Mouse (Mus musculus): ENCODE measurements around the gene Kirrel. TPM values are rescaled to one million over a fixed set of nuclear protein-coding genes. Genes with fewer than 3 reads are reported as not detected.

Gene Kirrel
- polyA plus RNA-seq, 1 experiment from 2014 or later, result 4.9 TPM

GRCm38 (mm10) chr3:87087146-87087545, 87.4 kb downstream of the Kirrel start:
- ATAC-seq (ENCODE audit: low read depth), result peak; percentile 26; the same call in 1 of the 2 replicates
- no peaks in the 10 kb centered on the region for H3K27me3 ChIP-seq (ENCODE audit: control insufficient read depth, insufficient read depth, low read length)
- H3K4me2 ChIP-seq (ENCODE audit: low read depth, low read length), result no peak overlapping the region
- 30% methylated on average over 7 of the region's 7 CpGs for WGBS
- H3K36me3 ChIP-seq (ENCODE audit: control insufficient read depth, insufficient read depth, low read length), result peaks cover 28% of the 10 kb centered on the region; the same call in 1 of the 2 replicates
- no peak overlapping the region for H3K4me3 ChIP-seq (ENCODE audit: low read depth, low read length)
- no peak overlapping the region for H3K27ac ChIP-seq (ENCODE audit: low read depth, low read length)
- no peak overlapping the region for H3K9ac ChIP-seq (replicated peaks; ENCODE audit: low read depth, low read length)
- no peaks in the 10 kb centered on the region for H3K9me3 ChIP-seq (ENCODE audit: control insufficient read depth, low read length)
- no peaks in the 10 kb centered on the region for H3K4me1 ChIP-seq (ENCODE audit: control insufficient read depth, insufficient read depth, low read length)

DNA sequence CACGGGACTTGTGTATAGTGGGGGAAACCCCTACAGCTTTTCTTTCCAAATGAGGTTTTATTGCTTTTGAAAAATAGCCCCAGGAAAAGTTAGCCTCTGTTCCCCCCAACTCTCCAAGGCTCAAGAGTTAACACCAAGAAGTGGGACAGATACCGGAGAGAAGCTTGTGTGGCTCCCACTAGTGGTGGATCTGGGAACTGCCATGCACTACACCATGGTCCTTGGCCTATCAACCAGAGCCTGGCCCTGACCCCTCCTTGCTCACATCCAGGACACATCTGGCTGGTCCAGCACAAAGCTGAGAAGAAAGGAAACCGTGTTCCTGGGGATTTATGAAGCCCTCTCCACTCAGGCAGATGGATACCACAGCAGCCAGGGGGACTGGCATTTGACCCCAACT, 92.3 kb downstream of the Kirrel start:
- Histone ChIP-seq H3K4me2 (ENCODE audit: low read depth, low read length) (no peak overlapping the region), H3K9me3 (ENCODE audit: control insufficient read depth, low read length) (no peaks in the 10 kb centered on the region), H3K36me3 (ENCODE audit: control insufficient read depth, insufficient read depth, low read length) (peaks cover 23% of the 10 kb centered on the region; the same call in 1 of the 2 replicates), H3K4me3 (ENCODE audit: low read depth, low read length) (no peak overlapping the region), H3K9ac (replicated peaks; ENCODE audit: low read depth, low read length) (no peak overlapping the region), H3K27me3 (ENCODE audit: control insufficient read depth, insufficient read depth, low read length) (no peaks in the 10 kb centered on the region), H3K4me1 (ENCODE audit: control insufficient read depth, insufficient read depth, low read length) (no peaks in the 10 kb centered on the region), H3K27ac (ENCODE audit: low read depth, low read length) (no peak overlapping the region)
- ATAC-seq (ENCODE audit: low read depth), result no peak
- 77% methylated on average over 3 of the region's 3 CpGs for WGBS

GRCm38 (mm10) chr3:87079751-87080150, 94.8 kb downstream of the Kirrel start:
- H3K27me3 ChIP-seq (ENCODE audit: control insufficient read depth, insufficient read depth, low read length), result no peaks in the 10 kb centered on the region
- no peak overlapping the region for H3K9ac ChIP-seq (replicated peaks; ENCODE audit: low read depth, low read length)
- H3K27ac ChIP-seq (ENCODE audit: low read depth, low read length), result no peak overlapping the region
- no peak overlapping the region for H3K4me2 ChIP-seq (ENCODE audit: low read depth, low read length)
- peaks cover 14% of the 10 kb centered on the region; the same call in 1 of the 2 replicates for H3K36me3 ChIP-seq (ENCODE audit: control insufficient read depth, insufficient read depth, low read length)
- H3K4me1 ChIP-seq (ENCODE audit: control insufficient read depth, insufficient read depth, low read length), result no peaks in the 10 kb centered on the region
- H3K4me3 ChIP-seq (ENCODE audit: low read depth, low read length), result no peak overlapping the region
- ATAC-seq (ENCODE audit: low read depth), result no peak
- whole genome bisulfite sequencing, result 95% methylated on average over 4 of the region's 4 CpGs
- no peaks in the 10 kb centered on the region for H3K9me3 ChIP-seq (ENCODE audit: control insufficient read depth, low read length)

DNA sequence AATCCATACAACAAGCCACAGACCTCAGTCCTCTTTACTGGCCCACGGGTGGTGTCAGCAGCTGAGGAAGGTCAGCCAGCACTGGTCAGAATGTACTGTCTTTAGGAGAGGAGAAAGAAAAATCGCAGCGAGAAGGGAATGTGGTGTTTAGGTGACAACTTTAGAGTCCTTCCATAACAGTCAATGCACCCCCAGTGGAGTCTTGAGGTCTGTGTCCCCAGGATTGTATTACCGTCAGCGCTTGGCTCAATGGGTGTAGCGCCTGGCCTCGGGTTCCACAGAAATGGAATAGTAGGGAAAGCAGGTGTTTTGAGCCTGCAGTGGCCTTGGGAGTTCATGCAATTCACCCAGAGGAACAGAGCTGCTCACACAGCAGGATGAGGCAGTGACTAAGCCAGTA, 95.2 kb downstream of the Kirrel start:
- 90% methylated on average over 7 of the region's 7 CpGs for WGBS
- no peak for ATAC-seq (ENCODE audit: low read depth)
- H3K9me3 ChIP-seq (ENCODE audit: control insufficient read depth, low read length), result no peaks in the 10 kb centered on the region
- no peak overlapping the region for H3K4me2 ChIP-seq (ENCODE audit: low read depth, low read length)
- H3K27ac ChIP-seq (ENCODE audit: low read depth, low read length), result no peak overlapping the region
- no peaks in the 10 kb centered on the region for H3K4me1 ChIP-seq (ENCODE audit: control insufficient read depth, insufficient read depth, low read length)
- no peak overlapping the region for H3K9ac ChIP-seq (replicated peaks; ENCODE audit: low read depth, low read length)
- no peak overlapping the region for H3K4me3 ChIP-seq (ENCODE audit: low read depth, low read length)
- peaks cover 10% of the 10 kb centered on the region; the same call in 1 of the 2 replicates for H3K36me3 ChIP-seq (ENCODE audit: control insufficient read depth, insufficient read depth, low read length)
- no peaks in the 10 kb centered on the region for H3K27me3 ChIP-seq (ENCODE audit: control insufficient read depth, insufficient read depth, low read length)

DNA sequence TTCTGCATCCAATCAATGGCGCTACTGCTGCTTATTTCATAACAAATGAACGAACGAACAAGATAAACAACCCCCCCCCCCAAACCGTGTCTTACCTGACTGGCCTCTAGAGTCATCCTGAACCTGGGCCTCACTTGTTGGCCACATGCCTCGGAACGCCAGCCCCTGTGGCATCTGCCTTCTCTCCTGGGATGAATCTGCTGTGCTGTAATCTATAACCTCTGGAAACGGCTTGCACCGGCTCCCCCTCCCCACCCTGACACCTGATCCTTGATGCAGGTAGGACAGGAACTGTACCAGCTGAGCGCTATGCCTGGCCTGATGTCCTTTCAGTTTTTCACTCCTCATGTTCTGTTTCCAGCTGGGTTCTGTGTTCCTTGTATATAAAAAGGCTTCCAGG, 96.9 kb downstream of the Kirrel start:
- H3K9me3 ChIP-seq (ENCODE audit: control insufficient read depth, low read length), result no peaks in the 10 kb centered on the region
- H3K4me2 ChIP-seq (ENCODE audit: low read depth, low read length), result no peak overlapping the region
- no peak overlapping the region for H3K4me3 ChIP-seq (ENCODE audit: low read depth, low read length)
- no peaks in the 10 kb centered on the region for H3K27me3 ChIP-seq (ENCODE audit: control insufficient read depth, insufficient read depth, low read length)
- no peaks in the 10 kb centered on the region for H3K4me1 ChIP-seq (ENCODE audit: control insufficient read depth, insufficient read depth, low read length)
- H3K27ac ChIP-seq (ENCODE audit: low read depth, low read length), result no peak overlapping the region
- no peaks in the 10 kb centered on the region; the same call in 1 of the 2 replicates for H3K36me3 ChIP-seq (ENCODE audit: control insufficient read depth, insufficient read depth, low read length)
- ATAC-seq (ENCODE audit: low read depth), result no peak
- WGBS, result 78% methylated on average over 9 of the region's 9 CpGs
- no peak overlapping the region for H3K9ac ChIP-seq (replicated peaks; ENCODE audit: low read depth, low read length)

- Histone ChIP-seq H3K4me1 (ENCODE audit: control insufficient read depth, insufficient read depth, low read length) (no peaks in the 10 kb centered on the region), H3K9ac (replicated peaks; ENCODE audit: low read depth, low read length) (no peak overlapping the region), H3K27me3 (ENCODE audit: control insufficient read depth, insufficient read depth, low read length) (no peaks in the 10 kb centered on the region), H3K4me2 (ENCODE audit: low read depth, low read length) (no peak overlapping the region), H3K4me3 (ENCODE audit: low read depth, low read length) (no peak overlapping the region), H3K27ac (ENCODE audit: low read depth, low read length) (no peak overlapping the region), H3K9me3 (ENCODE audit: control insufficient read depth, low read length) (no peaks in the 10 kb centered on the region), H3K36me3 (ENCODE audit: control insufficient read depth, insufficient read depth, low read length) (no peaks in the 10 kb centered on the region)
- ATAC-seq (ENCODE audit: low read depth), result no peak
- 83% methylated on average over 5 of the region's 5 CpGs for WGBS
Observed at GRCm38 (mm10) chr3:87076899-87077298, 97.6 kb downstream of the Kirrel start.

DNA sequence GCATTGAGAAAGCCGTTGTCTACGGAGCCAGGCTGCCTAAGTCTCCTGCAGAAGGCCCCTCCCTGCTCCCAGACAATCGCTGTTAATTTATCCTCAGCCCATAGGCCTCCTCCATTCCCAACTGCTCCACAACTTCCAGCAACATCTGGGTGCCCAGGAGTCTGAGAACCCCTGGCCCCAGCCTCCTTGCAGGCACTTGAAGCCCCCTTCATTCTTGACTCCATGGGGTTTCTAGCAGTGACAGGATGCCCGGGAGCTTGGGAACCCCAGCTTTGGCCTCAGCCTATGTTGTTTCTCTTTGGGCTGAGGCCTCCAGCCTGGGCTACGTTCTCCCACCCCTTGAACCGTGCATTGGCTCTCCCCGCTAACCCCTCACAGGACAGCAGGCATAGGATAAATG, 98.4 kb downstream of the Kirrel start:
- 81% methylated on average over 7 of the region's 7 CpGs for WGBS
- no peak overlapping the region for H3K27ac ChIP-seq (ENCODE audit: low read depth, low read length)
- H3K9ac ChIP-seq (replicated peaks; ENCODE audit: low read depth, low read length), result no peak overlapping the region
- no peaks in the 10 kb centered on the region for H3K4me1 ChIP-seq (ENCODE audit: control insufficient read depth, insufficient read depth, low read length)
- H3K4me3 ChIP-seq (ENCODE audit: low read depth, low read length), result no peak overlapping the region
- H3K4me2 ChIP-seq (ENCODE audit: low read depth, low read length), result no peak overlapping the region
- no peaks in the 10 kb centered on the region for H3K9me3 ChIP-seq (ENCODE audit: control insufficient read depth, low read length)
- no peaks in the 10 kb centered on the region for H3K27me3 ChIP-seq (ENCODE audit: control insufficient read depth, insufficient read depth, low read length)
- no peak for ATAC-seq (ENCODE audit: low read depth)
- H3K36me3 ChIP-seq (ENCODE audit: control insufficient read depth, insufficient read depth, low read length), result no peaks in the 10 kb centered on the region

DNA sequence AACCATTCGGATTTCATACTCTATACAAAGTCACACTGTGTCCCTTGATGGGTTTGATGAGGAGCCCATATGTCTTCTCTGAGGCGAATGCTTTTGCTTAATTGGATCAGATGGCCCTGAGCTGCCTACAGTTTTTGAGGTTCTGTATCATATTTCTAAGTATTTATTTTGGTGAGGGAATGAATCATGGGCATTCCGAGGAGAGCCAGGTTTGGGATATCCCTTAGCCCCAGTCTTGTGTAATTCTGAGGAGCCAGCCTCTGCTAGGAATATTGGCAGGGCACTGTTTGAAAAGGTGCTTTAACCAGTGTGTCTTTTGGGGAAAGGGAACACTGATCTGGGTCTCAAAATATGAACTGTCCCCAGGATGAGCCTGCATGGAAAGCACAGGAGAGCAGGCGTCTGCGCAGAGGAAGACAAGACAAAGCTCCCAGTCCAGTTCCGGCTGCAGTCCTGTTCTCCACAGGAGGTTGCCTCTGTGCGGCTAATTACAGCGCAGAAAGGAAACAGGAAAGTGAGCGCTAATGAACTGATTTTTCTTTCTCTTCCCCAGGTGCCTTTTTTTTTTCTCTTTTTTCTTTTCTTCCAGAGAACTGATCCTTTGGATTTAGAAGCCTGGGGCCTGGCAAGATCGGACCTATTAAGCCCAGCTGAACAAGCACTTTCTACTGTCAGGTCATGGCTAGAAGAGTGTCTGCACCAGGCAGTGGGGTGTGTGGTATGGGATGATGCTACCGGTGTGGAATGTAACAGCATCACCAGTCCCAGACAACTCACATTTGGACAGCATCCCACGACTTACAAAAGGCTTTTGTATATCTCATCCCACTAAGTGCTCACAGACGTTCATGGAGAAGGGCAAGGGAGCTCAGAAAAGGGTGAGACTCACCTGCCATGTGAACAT, 101.7 kb downstream of the Kirrel start:
- Histone ChIP-seq H3K4me3 (ENCODE audit: low read depth, low read length) (no peak overlapping the region), H3K9ac (replicated peaks; ENCODE audit: low read depth, low read length) (no peak overlapping the region), H3K27ac (ENCODE audit: low read depth, low read length) (no peak overlapping the region), H3K4me2 (ENCODE audit: low read depth, low read length) (no peak overlapping the region), H3K27me3 (ENCODE audit: control insufficient read depth, insufficient read depth, low read length) (no peaks in the 10 kb centered on the region), H3K36me3 (ENCODE audit: control insufficient read depth, insufficient read depth, low read length) (no peaks in the 10 kb centered on the region), H3K4me1 (ENCODE audit: control insufficient read depth, insufficient read depth, low read length) (no peaks in the 10 kb centered on the region), H3K9me3 (ENCODE audit: control insufficient read depth, low read length) (no peaks in the 10 kb centered on the region)
- ATAC-seq (ENCODE audit: low read depth), result no peak; the same call in 1 of the 2 replicates
- WGBS, result 33% methylated on average over 13 of the region's 13 CpGs

DNA sequence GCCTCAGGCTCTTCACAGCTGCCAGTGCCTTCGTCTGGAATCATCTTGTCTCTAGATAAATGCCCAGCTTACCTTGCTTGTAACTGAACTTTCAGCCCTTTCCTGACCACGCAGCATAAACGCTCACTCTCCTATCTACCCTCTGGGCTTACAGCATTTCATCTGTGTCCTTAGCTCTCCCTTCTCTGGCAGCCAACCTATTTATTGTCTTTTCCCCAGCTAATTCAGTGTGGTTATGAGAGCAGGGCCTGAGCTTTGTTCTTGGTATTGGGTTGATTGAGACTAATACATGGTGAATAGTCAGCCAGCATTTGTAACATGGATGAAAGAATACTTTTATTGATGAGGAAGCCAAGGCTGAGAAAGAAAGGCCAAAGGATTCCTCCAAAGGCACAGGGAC, 102.4 kb downstream of the Kirrel start:
- ATAC-seq (ENCODE audit: low read depth), result no peak
- Histone ChIP-seq H3K27me3 (ENCODE audit: control insufficient read depth, insufficient read depth, low read length) (no peaks in the 10 kb centered on the region), H3K27ac (ENCODE audit: low read depth, low read length) (no peak overlapping the region), H3K9ac (replicated peaks; ENCODE audit: low read depth, low read length) (no peak overlapping the region), H3K4me1 (ENCODE audit: control insufficient read depth, insufficient read depth, low read length) (no peaks in the 10 kb centered on the region), H3K4me2 (ENCODE audit: low read depth, low read length) (no peak overlapping the region), H3K4me3 (ENCODE audit: low read depth, low read length) (no peak overlapping the region), H3K36me3 (ENCODE audit: control insufficient read depth, insufficient read depth, low read length) (no peaks in the 10 kb centered on the region), H3K9me3 (ENCODE audit: control insufficient read depth, low read length) (no peaks in the 10 kb centered on the region)
- WGBS, result 74% methylated on average over 3 of the region's 3 CpGs

Measured in neural tube, embryonic 14.5 days (tissue).